Mouse (Mus musculus): ENCODE measurements around the gene Prune2. TPM values are rescaled to one million over a fixed set of nuclear protein-coding genes. Genes with fewer than 3 reads are reported as not detected.

The Prune2 gene
- polyA plus RNA-seq (2017; shearing (Covaris generic)), result under 1 TPM; 0.05 to 0.26 (median 0.26) TPM

GRCm38 (mm10) chr19:16955613-16956271 is at the start of gene Prune2:
Prune2 (plus strand) TSS chr19:16956118.
- ATAC-seq, result no peak

GRCm38 (mm10) chr19:16911507-16911906 is 44.4 kb upstream of the Prune2 start:
- no peak for ATAC-seq

- no peak for ATAC-seq
Measured at GRCm38 (mm10) chr19:16924516-16924915, 31.4 kb upstream of the Prune2 start.

GRCm38 (mm10) chr19:16934664-16935063 is 21.3 kb upstream of the Prune2 start:
- no peak for ATAC-seq

GRCm38 (mm10) chr19:16948794-16949313 is 7.1 kb upstream of the Prune2 start:
- ATAC-seq, result no peak

- no peak for ATAC-seq
Measured at GRCm38 (mm10) chr19:16949341-16949740, 6.6 kb upstream of the Prune2 start.

GRCm38 (mm10) chr19:16950051-16950450 is 5.9 kb upstream of the Prune2 start:
- no peak for ATAC-seq

- no peak for ATAC-seq
Measured at GRCm38 (mm10) chr19:16950664-16951363, 5.1 kb upstream of the Prune2 start.

GRCm38 (mm10) chr19:16954736-16955135 is 1.2 kb upstream of the Prune2 start:
- ATAC-seq, result no peak

- no peak for ATAC-seq
Measured at GRCm38 (mm10) chr19:16955231-16955612, 696 bp upstream of the Prune2 start.

GRCm38 (mm10) chr19:16956319-16956718 is 401 bp downstream of the Prune2 start:
- ATAC-seq, result no peak

GRCm38 (mm10) chr19:16959051-16959450 is 3.1 kb downstream of the Prune2 start:
- no peak for ATAC-seq

- ATAC-seq, result no peak
Measured at GRCm38 (mm10) chr19:16959551-16959950, 3.6 kb downstream of the Prune2 start.

- no peak for ATAC-seq
Measured at GRCm38 (mm10) chr19:16961036-16961435, 5.1 kb downstream of the Prune2 start.

GRCm38 (mm10) chr19:16963178-16963577 is 7.3 kb downstream of the Prune2 start:
- no peak for ATAC-seq

- no peak for ATAC-seq
Measured at GRCm38 (mm10) chr19:16968768-16969167, 12.8 kb downstream of the Prune2 start.

- no peak for ATAC-seq
Measured at GRCm38 (mm10) chr19:16970612-16971011, 14.7 kb downstream of the Prune2 start.

GRCm38 (mm10) chr19:16978910-16979309 is 23.0 kb downstream of the Prune2 start:
- no peak for ATAC-seq

- ATAC-seq, result no peak
Measured at GRCm38 (mm10) chr19:16981743-16982142, 25.8 kb downstream of the Prune2 start.

GRCm38 (mm10) chr19:16984897-16985296 is 29.0 kb downstream of the Prune2 start:
- no peak for ATAC-seq

- no peak for ATAC-seq
Measured at GRCm38 (mm10) chr19:16987984-16988383, 32.1 kb downstream of the Prune2 start.

- no peak for ATAC-seq
Measured at GRCm38 (mm10) chr19:16992151-16992550, 36.2 kb downstream of the Prune2 start.

GRCm38 (mm10) chr19:16994260-16994659 is 38.3 kb downstream of the Prune2 start:
- ATAC-seq, result no peak

- no peak for ATAC-seq
Measured at GRCm38 (mm10) chr19:16997915-16998314, 42.0 kb downstream of the Prune2 start.
